Mouse (Mus musculus) skeletal muscle tissue, adult 2 months (tissue): ENCODE results near the gene Cadm3.
"Not testable (repeated sequence)": the region's sequence is repeated elsewhere in the genome, so short reads cannot be mapped to it uniquely, and the experiment has no call there.

Experiments
- DNase-seq: peaks from one replicate; pipeline ENCODE4 v3.0.0-alpha.2; 2012; ENCODE audit warnings: low read depth, low spot score

Cadm3 gene

GRCm38 (mm10) chr1:173323839-173324585, 43.5 kb downstream of the Cadm3 start:
- no peak for DNase-seq

- DNase-seq: no peak
Measured at GRCm38 (mm10) chr1:173322249-173322627, 45.3 kb downstream of the Cadm3 start.

- DNase-seq: no peak
Measured at GRCm38 (mm10) chr1:173321593-173322248, 45.8 kb downstream of the Cadm3 start.

- DNase-seq: no peak
Measured at GRCm38 (mm10) chr1:173317925-173318477, 49.5 kb downstream of the Cadm3 start.

- no peak for DNase-seq
Measured at GRCm38 (mm10) chr1:173315725-173316124, 51.8 kb downstream of the Cadm3 start.

- not testable (repeated sequence) for DNase-seq
Measured at GRCm38 (mm10) chr1:173313535-173314050, 53.9 kb downstream of the Cadm3 start.

GRCm38 (mm10) chr1:173302795-173303194, 64.7 kb downstream of the Cadm3 start:
- DNase-seq: not testable (repeated sequence)
